Mouse (Mus musculus) heart, embryonic 11.5 days (tissue): Measurements from ENCODE around the gene Rhoa. TPM values are rescaled to one million over a fixed set of nuclear protein-coding genes. Genes with fewer than 3 reads are reported as not detected.
"Not testable (repeated sequence)": the region's sequence is repeated elsewhere in the genome, so short reads cannot be mapped to it uniquely, and the experiment has no call there.

ENCODE experiments used
- ATAC-seq: fragments of 200-750 bp; cut with Nextera tagmentation; replicated peaks from 2 replicates; pipeline ENCODE4 v1.8.0; 2017; ENCODE audit warnings: moderate library complexity; ENCODE audit not compliant: insufficient number of reproducible peaks, low FRiP score, low TSS enrichment
- H3K27ac ChIP-seq: fragments of 300-500 bp; sonication (generic); 2 replicates; pipeline ENCODE4 v1.5.1; 2014; ENCODE audit warnings: mild to moderate bottlenecking, low read depth, low read length
- H3K27me3 ChIP-seq: fragments of 300-500 bp; sonication (generic); 2 replicates; pipeline ENCODE4 v1.6.1; 2014; ENCODE audit warnings: mild to moderate bottlenecking, low read length, mixed read lengths; ENCODE audit not compliant: control insufficient read depth, insufficient read depth
- H3K36me3 ChIP-seq: fragments of 300-500 bp; sonication (generic); 2 replicates; pipeline ENCODE4 v1.6.1; 2014; ENCODE audit warnings: mild to moderate bottlenecking, low read length, moderate library complexity, mixed read lengths; ENCODE audit not compliant: control insufficient read depth, insufficient read depth
- H3K4me1 ChIP-seq: fragments of 300-500 bp; sonication (generic); 2 replicates; pipeline ENCODE4 v1.6.1; 2014; ENCODE audit warnings: low read length; ENCODE audit not compliant: control insufficient read depth, insufficient read depth
- H3K4me2 ChIP-seq: fragments of 300-500 bp; sonication (generic); 2 replicates; pipeline ENCODE4 v1.6.1; 2014; ENCODE audit warnings: mild to moderate bottlenecking, moderate library complexity
- H3K4me3 ChIP-seq: fragments of 300-500 bp; sonication (generic); 2 replicates; pipeline ENCODE4 v1.5.1; 2014; ENCODE audit warnings: low read depth, low read length
- H3K9ac ChIP-seq: fragments of 300-500 bp; sonication (generic); 2 replicates; pipeline ENCODE4 v1.6.1; 2014; ENCODE audit warnings: mild to moderate bottlenecking, low read depth, low read length, moderate library complexity
- H3K9me3 ChIP-seq: fragments of 300-500 bp; sonication (generic); replicated peaks from 2 replicates; pipeline ENCODE4 v1.6.1; 2016; ENCODE audit warnings: low read length; ENCODE audit not compliant: control insufficient read depth
- WGBS: fragments of 180-500 bp; shearing (Covaris S2); extraction: QIAGEN DNeasy Blood & Tissue Kit; methylation state at CpG from one replicate; pipeline ENCODE4 v1.1.7; 2014; ENCODE audit not compliant: insufficient replicate concordance; 5-methylcytosine and 5-hydroxymethylcytosine counted together
- polyA plus RNA-seq: library from polyadenylated mRNA; unstranded; fragments of >200 nt; fragmentation: Nextera tagmentation; extraction: Ambion mirVana; gene quantifications from 2 replicates; pipeline ENCODE4 v1.2.1, GENCODE M21; 2014

The Rhoa gene
- polyA plus RNA-seq, 1 experiment from 2014 or later, result 277 TPM

DNA sequence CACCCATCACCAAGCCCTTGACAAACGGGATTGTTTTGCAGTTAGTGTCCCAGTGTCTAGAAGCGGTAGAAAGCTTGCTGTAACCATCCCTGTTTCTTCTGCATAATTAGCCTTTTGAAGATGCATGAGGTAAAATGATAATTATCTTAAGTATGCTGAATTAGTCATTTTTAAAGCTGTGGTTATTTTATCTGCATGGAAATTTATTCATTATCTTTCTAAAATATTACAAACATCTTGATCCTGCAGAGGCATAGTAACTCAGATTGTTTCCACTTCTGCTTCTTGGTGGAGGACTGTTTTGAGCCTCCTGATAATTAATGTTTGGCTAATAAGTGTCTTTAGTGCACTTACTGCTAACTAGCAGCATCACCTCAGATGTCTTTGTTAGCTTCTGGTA lies 12.5 kb downstream of the Rhoa start:
- no peak for ATAC-seq
- WGBS, result 81% methylated on average over 2 of the region's 2 CpGs

DNA sequence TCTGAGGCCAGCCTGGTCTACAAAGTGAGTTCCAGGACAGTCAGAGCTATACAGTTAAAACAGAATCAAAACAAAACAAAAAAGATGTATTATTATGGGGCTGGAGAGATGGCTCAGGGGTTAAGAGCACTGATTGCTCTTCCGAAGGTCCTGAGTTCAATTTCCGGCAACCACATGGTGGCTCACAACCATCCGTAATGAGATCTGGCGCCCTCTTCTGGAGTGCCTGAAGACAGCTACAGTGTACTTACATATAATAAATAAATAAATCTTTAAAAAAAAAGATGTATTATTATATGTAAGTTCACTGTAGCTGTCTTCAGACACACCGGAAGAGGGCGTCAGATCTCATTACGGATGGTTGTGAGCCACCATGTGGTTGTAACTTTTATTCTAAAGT lies 16.1 kb downstream of the Rhoa start:
- not testable (repeated sequence) for H3K9me3 ChIP-seq, H3K27ac ChIP-seq, H3K27me3 ChIP-seq, H3K4me1 ChIP-seq, ATAC-seq, H3K9ac ChIP-seq, H3K4me2 ChIP-seq, H3K36me3 ChIP-seq, H3K4me3 ChIP-seq
- WGBS, result 96% methylated on average over 7 of the region's 7 CpGs

More for the DNA sequence above, 12.5 kb downstream of the Rhoa start:
- Histone ChIP-seq H3K9me3 (no peaks in the 10 kb centered on the region), H3K4me3 (no peak overlapping the region), H3K27me3 (no peaks in the 10 kb centered on the region), H3K4me2 (no peak overlapping the region), H3K27ac (no peak overlapping the region), H3K4me1 (no peaks in the 10 kb centered on the region), H3K9ac (no peak overlapping the region), H3K36me3 (no peaks in the 10 kb centered on the region)

GRCm38 (mm10) chr9:108324784-108325183 lies 18.9 kb downstream of the Rhoa start:
- H3K9me3 ChIP-seq, result no peaks in the 10 kb centered on the region
- H3K4me2 ChIP-seq, result no peak overlapping the region
- peaks cover 10% of the 10 kb centered on the region for H3K36me3 ChIP-seq
- H3K9ac ChIP-seq, result no peak overlapping the region
- H3K27me3 ChIP-seq, result no peaks in the 10 kb centered on the region
- WGBS, result 86% methylated on average over 1 of the region's 1 CpGs
- no peak overlapping the region for H3K27ac ChIP-seq
- H3K4me1 ChIP-seq, result no peaks in the 10 kb centered on the region
- H3K4me3 ChIP-seq, result no peak overlapping the region
- ATAC-seq, result no peak

DNA sequence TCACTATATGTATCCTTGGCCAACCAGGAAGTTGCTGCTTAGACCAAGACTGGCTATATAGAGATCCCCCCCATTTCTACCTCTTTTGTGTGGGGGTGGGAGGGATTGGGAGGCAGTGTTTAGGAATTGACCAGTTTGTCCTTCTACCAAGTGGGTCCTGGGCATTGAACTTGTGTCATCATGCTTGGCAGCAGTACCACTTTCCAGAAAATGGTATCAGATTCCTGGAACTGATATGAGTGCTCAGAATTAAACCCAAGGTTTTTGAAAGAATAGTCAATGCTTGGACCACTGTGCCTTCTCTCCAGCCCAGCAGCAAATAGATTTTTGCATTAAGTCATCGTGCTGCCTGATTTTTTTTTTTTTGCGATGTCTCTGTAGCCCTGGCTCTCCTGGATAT lies 19.9 kb downstream of the Rhoa start:
- H3K36me3 ChIP-seq, result peaks cover 16% of the 10 kb centered on the region
- no peak overlapping the region for H3K4me2 ChIP-seq
- no peaks in the 10 kb centered on the region for H3K9me3 ChIP-seq
- no peak overlapping the region for H3K9ac ChIP-seq
- H3K27me3 ChIP-seq, result no peaks in the 10 kb centered on the region
- H3K4me3 ChIP-seq, result no peak overlapping the region
- WGBS, result 96% methylated on average over 2 of the region's 2 CpGs
- no peak for ATAC-seq
- no peak overlapping the region for H3K27ac ChIP-seq
- H3K4me1 ChIP-seq, result no peaks in the 10 kb centered on the region

DNA sequence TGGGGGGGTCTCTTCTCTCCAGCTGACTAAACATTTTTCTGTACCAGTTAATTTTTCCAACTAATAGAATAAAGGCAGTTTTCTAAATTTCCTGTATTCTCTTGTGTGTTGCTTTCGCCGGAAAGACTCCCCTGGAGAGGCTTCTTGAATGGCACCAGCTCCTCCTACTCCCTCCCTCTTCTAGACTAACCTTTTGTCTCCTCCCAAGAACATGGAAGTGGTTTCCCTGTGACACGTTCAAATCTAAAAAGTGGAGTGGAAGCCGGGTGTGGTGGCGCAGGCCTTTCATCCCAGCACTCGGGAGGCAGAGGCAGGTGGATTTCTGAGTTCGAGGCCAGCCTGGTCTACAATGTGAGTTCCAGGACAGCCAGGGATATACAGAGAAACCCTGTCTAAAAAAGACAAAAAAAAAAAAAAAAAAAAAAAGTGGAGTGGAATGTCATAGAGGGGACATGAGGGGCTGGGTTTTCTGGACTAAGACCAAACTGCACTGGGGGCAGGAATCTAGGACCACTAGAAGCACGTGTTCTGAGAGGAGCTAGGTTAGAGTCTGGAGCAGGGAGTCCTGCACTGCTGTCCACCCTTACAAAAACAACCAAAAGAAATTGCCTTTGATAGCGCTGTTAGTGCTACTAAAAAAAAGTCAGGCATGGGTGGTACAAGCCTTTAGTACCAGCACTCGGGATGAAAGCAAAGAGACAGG lies 32.1 kb downstream of the Rhoa start:
- Histone ChIP-seq H3K27me3 (no peaks in the 10 kb centered on the region), H3K4me2 (peak overlapping the region; percentile 77), H3K9me3 (no peaks in the 10 kb centered on the region), H3K9ac (peak overlapping the region; percentile 97), H3K4me3 (no peak overlapping the region), H3K36me3 (peaks cover 19% of the 10 kb centered on the region), H3K27ac (peak overlapping the region; percentile 98), H3K4me1 (peaks cover 26% of the 10 kb centered on the region)
- ATAC-seq, result no peak
- 70% methylated on average over 10 of the region's 10 CpGs for WGBS

GRCm38 (mm10) chr9:108338551-108338885 lies 32.6 kb downstream of the Rhoa start:
- 25% methylated on average over 6 of the region's 6 CpGs for WGBS
- peaks cover 26% of the 10 kb centered on the region for H3K4me1 ChIP-seq
- peak overlapping the region; percentile 97 for H3K9ac ChIP-seq
- H3K4me3 ChIP-seq, result peak overlapping the region; percentile 85
- no peaks in the 10 kb centered on the region for H3K9me3 ChIP-seq
- H3K27me3 ChIP-seq, result no peaks in the 10 kb centered on the region
- peaks cover 16% of the 10 kb centered on the region for H3K36me3 ChIP-seq
- peak overlapping the region; percentile 98 for H3K27ac ChIP-seq
- ATAC-seq, result 0 out of 2 replicates have a peak, but pooled peaks have one; percentile 16
- H3K4me2 ChIP-seq, result peak overlapping the region; percentile 77

DNA sequence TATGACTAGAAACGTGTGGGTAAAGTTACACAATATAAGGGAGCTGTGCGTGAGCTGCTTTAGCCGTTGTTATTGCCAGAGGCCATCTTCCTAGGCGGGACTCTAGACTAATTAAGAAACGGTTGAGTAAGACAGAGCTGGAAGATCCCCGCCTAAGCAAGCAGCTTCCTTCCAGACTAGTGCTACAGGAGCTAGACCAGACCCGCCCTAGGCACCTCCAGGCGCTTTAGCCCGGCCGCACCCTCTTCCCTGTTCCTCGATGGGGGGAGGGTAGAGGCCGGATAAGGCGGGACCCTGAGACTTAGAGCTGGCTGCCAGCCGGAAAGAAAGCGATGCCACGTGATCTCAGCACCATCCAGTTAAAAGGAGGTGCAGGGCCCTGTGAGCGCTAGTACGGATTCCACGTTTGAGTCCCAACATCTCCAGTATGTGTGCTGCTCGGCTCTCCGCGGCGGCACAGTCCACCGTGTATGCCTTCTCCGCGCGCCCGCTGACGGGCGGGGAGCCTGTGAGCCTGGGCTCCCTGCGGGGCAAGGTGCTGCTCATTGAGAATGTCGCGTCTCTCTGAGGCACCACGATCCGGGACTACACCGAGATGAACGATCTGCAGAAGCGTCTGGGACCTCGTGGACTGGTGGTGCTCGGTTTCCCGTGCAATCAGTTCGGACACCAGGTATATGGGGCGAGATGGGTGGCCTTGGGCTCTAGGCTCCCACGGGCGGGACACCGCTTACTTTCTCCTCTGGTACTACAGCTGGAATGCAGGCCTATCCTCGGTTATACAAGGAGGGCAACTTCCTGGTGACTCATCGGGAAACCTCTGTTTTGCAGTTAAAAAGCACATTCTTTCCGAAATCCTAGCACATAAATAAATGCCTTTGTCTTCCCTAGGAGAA lies 33.2 kb downstream of the Rhoa start, which contains the start of gene Gpx1:
Gene Gpx1, plus strand, starts transcription at position 18 of the 896 bp plus-strand sequence.
- H3K4me3 ChIP-seq, result peak within 1 kb of the TSS; percentile 85
- peaks cover 12% of the 10 kb centered on the region for H3K36me3 ChIP-seq
- ATAC-seq, result peak; percentile 95
- peak within 1 kb of the TSS; percentile 97 for H3K9ac ChIP-seq
- peaks cover 26% of the 10 kb centered on the region for H3K4me1 ChIP-seq
- H3K4me2 ChIP-seq, result peak within 1 kb of the TSS; percentile 77
- WGBS, result under 1% methylated on average over 49 of the region's 49 CpGs
- H3K9me3 ChIP-seq, result no peaks in the 10 kb centered on the region
- H3K27ac ChIP-seq, result peak within 1 kb of the TSS; percentile 98
- H3K27me3 ChIP-seq, result no peaks in the 10 kb centered on the region

- Histone ChIP-seq H3K4me3 (peak overlapping the region; percentile 85), H3K9ac (peak overlapping the region; percentile 97), H3K27ac (peak overlapping the region; percentile 98), H3K4me1 (peaks cover 26% of the 10 kb centered on the region), H3K9me3 (no peaks in the 10 kb centered on the region), H3K4me2 (peak overlapping the region; percentile 77), H3K36me3 (peaks cover 6% of the 10 kb centered on the region), H3K27me3 (no peaks in the 10 kb centered on the region)
- ATAC-seq, result no peak
- 6% methylated on average over 20 of the region's 20 CpGs for WGBS
These were observed 33.9 kb downstream of the Rhoa start for GRCm38 (mm10) chr9:108339886-108340257.
